Comparison of ENCODE assay signal across 9 mouse cellular contexts in the genomic region with DNA sequence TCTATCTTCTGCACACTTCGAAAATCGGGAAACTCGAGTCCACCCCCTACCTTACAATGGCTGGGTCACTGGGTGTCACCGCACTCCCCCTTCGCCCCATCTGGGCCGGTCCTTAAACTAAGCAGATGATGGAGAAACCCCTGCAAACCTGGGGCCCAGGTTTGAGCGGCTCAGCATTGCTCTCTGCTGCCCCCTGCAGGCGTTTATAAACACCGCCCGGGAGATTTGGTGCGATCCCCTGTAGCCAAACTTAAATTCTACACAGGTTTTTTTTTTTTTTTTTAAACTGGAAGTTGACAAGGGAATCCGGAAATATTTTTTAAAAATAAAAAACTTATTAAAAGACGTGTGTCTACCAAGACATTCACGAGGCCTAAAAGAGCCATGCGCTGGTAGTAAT. TPM values are rescaled to one million over a fixed set of nuclear protein-coding genes. Genes with fewer than 3 reads are reported as not detected.
A peak's percentile ranks its signal among the peaks of the same experiment; 100 is the strongest.
DNase-seq lines count a peak whose midpoint lies in the region; ATAC-seq and TF ChIP-seq lines count a peak whose summit lies in the region.
"Had no signal": no experiment of that assay in that cellular context is flagged by ENCODE, and none has a peak within 500 bp of the region (broad histone marks: within the 10 kb centered on the region; RNA-seq: fewer than 3 reads in every experiment).

No protein-coding gene starts in this region.

- peak; percentile 89 for TF ChIP-seq CTCF in brain, embryonic 14.5 days (IDR thresholded peaks at IDR 0.05; ENCODE audit: borderline replicate concordance, extremely low read depth, insufficient read depth, insufficient read length)

- ATAC-seq in cerebellum, adult (ENCODE audit: insufficient number of reproducible peaks, low FRiP score, low TSS enrichment): no peak
- no peak for ATAC-seq in liver, embryonic 11.5 days (replicated peaks; ENCODE audit: low FRiP score)
- ATAC-seq in hindbrain, embryonic 12.5 days (ENCODE audit: low FRiP score): 0 out of 2 replicates have a peak, but pooled peaks have one; percentile 33

- H3K4me2 ChIP-seq in liver, embryonic 11.5 days: no peak overlapping the region
- H3K4me2 ChIP-seq in hindbrain, embryonic 12.5 days (replicated peaks): no peak overlapping the region
- H3K4me2 ChIP-seq: neural tube, embryonic 12.5 days had no signal

- no peak overlapping the region for H3K9ac ChIP-seq in liver, embryonic 11.5 days (ENCODE audit: low read depth, low read length)
- no peak overlapping the region for H3K9ac ChIP-seq in hindbrain, embryonic 12.5 days
- H3K9ac ChIP-seq: neural tube, embryonic 12.5 days had no signal

- H3K4me3 ChIP-seq in liver, embryonic 11.5 days (ENCODE audit: low read depth, low read length): no peak overlapping the region
- no peak overlapping the region for H3K4me3 ChIP-seq in hindbrain, embryonic 12.5 days
- H3K4me3 ChIP-seq: neural tube, embryonic 12.5 days had no signal

- H3K27me3 ChIP-seq in liver, embryonic 11.5 days (replicated peaks; ENCODE audit: control insufficient read depth, insufficient read depth, low read length): no peaks in the 10 kb centered on the region
- no peaks in the 10 kb centered on the region for H3K27me3 ChIP-seq in hindbrain, embryonic 12.5 days
- H3K27me3 ChIP-seq: neural tube, embryonic 12.5 days had no signal

- DNase-seq in cerebellum, adult 18-20 months: peak; percentile 43 to 68
- DNase-seq in liver: peak; percentile 49
- no peak for DNase-seq in liver, embryonic 11.5 days (ENCODE audit: low spot score)
- DNase-seq in brain, embryonic 14.5 days (ENCODE audit: low read depth): peak; percentile 62
- DNase-seq in mesoderm, embryonic 11.5 days (ENCODE audit: low read depth, low spot score): peak; percentile 68
- DNase-seq in layer of hippocampus, adult 11-12 months (ENCODE audit: low spot score): no peak

- WGBS in liver, embryonic 11.5 days: 13% methylated on average over 15 of the region's 15 CpGs
- WGBS in hindbrain, embryonic 12.5 days: 11% methylated on average over 15 of the region's 15 CpGs

- no peaks in the 10 kb centered on the region for H3K4me1 ChIP-seq in liver, embryonic 11.5 days (replicated peaks; ENCODE audit: control insufficient read depth, insufficient read depth, low read length)
- H3K4me1 ChIP-seq in hindbrain, embryonic 12.5 days: no peaks in the 10 kb centered on the region

- TF ChIP-seq POLR2A in brain, embryonic 14.5 days (IDR thresholded peaks at IDR 0.05; ENCODE audit: borderline replicate concordance, extremely low read depth, insufficient read depth, insufficient read length, poor library complexity, severe bottlenecking): no peak

- H3K36me3 ChIP-seq in liver, embryonic 11.5 days (ENCODE audit: control insufficient read depth, insufficient read depth, low read length): no peaks in the 10 kb centered on the region
- peaks cover 21% of the 10 kb centered on the region for H3K36me3 ChIP-seq in hindbrain, embryonic 12.5 days

- H3K9me3 ChIP-seq in liver, embryonic 11.5 days (ENCODE audit: control insufficient read depth, low read length): no peaks in the 10 kb centered on the region
- H3K9me3 ChIP-seq in hindbrain, embryonic 12.5 days (replicated peaks): no peaks in the 10 kb centered on the region
- H3K9me3 ChIP-seq: neural tube, embryonic 12.5 days had no signal

- H3K27ac ChIP-seq in liver, embryonic 11.5 days (ENCODE audit: low read depth, low read length): no peak overlapping the region
- no peak overlapping the region for H3K27ac ChIP-seq in hindbrain, embryonic 12.5 days
- H3K27ac ChIP-seq: neural tube, embryonic 12.5 days had no signal

RNA-seq across cellular contexts. Expression of a gene that starts 53.3 kb away (rescaled TPM):
- polyA plus RNA-seq in liver, embryonic 11.5 days (2014; fragmentation: Nextera tagmentation; extraction: Ambion mirVana): 2.6 and 3.5 TPM in 2 replicates
- polyA plus RNA-seq in brain, embryonic 14.5 days (2012; rRNA removed): 7.3 and 7.8 TPM in 2 replicates
- polyA plus RNA-seq in hindbrain, embryonic 12.5 days (2016; fragmentation: Nextera tagmentation; extraction: Ambion mirVana): 5.9 and 6.9 TPM in 2 replicates

Comparison
In these comparisons a context has a peak if more than half of its experiments do, and no peak if none do; other contexts are left out.
1. DNase-seq: peak in cerebellum, adult 18-20 months (2 of 2), liver (single experiment), brain, embryonic 14.5 days (single experiment) and mesoderm, embryonic 11.5 days (single experiment); none in liver, embryonic 11.5 days (single experiment) and layer of hippocampus, adult 11-12 months (single experiment).